Mouse (Mus musculus) intestine, embryonic 15.5 days (tissue): Measurements from ENCODE around the gene Ccng1. TPM values are rescaled to one million over a fixed set of nuclear protein-coding genes. Genes with fewer than 3 reads are reported as not detected.
"Not testable (repeated sequence)": the region's sequence is repeated elsewhere in the genome, so short reads cannot be mapped to it uniquely, and the experiment has no call there.

Experiments used
- ATAC-seq: fragments of 200-750 bp; cut with Nextera tagmentation; 2 replicates; pipeline ENCODE4 v1.8.0; 2017; ENCODE audit warnings: moderate TSS enrichment, moderate library complexity
- H3K27ac ChIP-seq: fragments of 300-500 bp; sonication (generic); 2 replicates; pipeline ENCODE4 v1.5.1; 2015; ENCODE audit warnings: mild to moderate bottlenecking, inconsistent platforms
- H3K27me3 ChIP-seq: fragments of 300-500 bp; sonication (generic); replicated peaks from 2 replicates; pipeline ENCODE4 v1.6.1; 2015; ENCODE audit warnings: inconsistent platforms
- H3K36me3 ChIP-seq: fragments of 300-500 bp; sonication (generic); 2 replicates; pipeline ENCODE4 v1.6.1; 2015; ENCODE audit warnings: inconsistent platforms
- H3K4me1 ChIP-seq: fragments of 300-500 bp; sonication (generic); replicated peaks from 2 replicates; pipeline ENCODE4 v1.6.1; 2015; ENCODE audit warnings: inconsistent platforms
- H3K4me2 ChIP-seq: fragments of 300-500 bp; sonication (generic); replicated peaks from 2 replicates; pipeline ENCODE4 v1.6.1; 2015; ENCODE audit warnings: mild to moderate bottlenecking, inconsistent platforms
- H3K4me3 ChIP-seq: fragments of 300-500 bp; sonication (generic); replicated peaks from 2 replicates; pipeline ENCODE4 v1.5.1; 2015; ENCODE audit warnings: inconsistent platforms
- H3K9ac ChIP-seq: fragments of 300-500 bp; sonication (generic); 2 replicates; pipeline ENCODE4 v1.6.1; 2015; ENCODE audit warnings: inconsistent platforms
- H3K9me3 ChIP-seq: fragments of 300-500 bp; sonication (generic); 2 replicates; pipeline ENCODE4 v1.6.1; 2016; ENCODE audit warnings: inconsistent platforms
- WGBS: fragments of 180-500 bp; shearing (Covaris S2); methylation state at CpG from one replicate; pipeline ENCODE4 v1.1.7; 2015; 5-methylcytosine and 5-hydroxymethylcytosine counted together
- polyA plus RNA-seq: library from polyadenylated mRNA; unstranded; fragments of >200 nt; fragmentation: Nextera tagmentation; extraction: Ambion mirVana; gene quantifications from 2 replicates; pipeline ENCODE4 v1.2.1, GENCODE M21; 2015

The Ccng1 gene
- polyA plus RNA-seq, 1 experiment from 2014 or later: 49.7 TPM

GRCm38 (mm10) chr11:40713858-40714257 is 41.3 kb downstream of the Ccng1 start:
- Histone ChIP-seq H3K9ac (no peak overlapping the region), H3K36me3 (peaks cover 32% of the 10 kb centered on the region), H3K27ac (no peak overlapping the region), H3K4me3 (no peak overlapping the region), H3K27me3 (no peaks in the 10 kb centered on the region), H3K4me1 (no peaks in the 10 kb centered on the region), H3K4me2 (no peak overlapping the region), H3K9me3 (no peaks in the 10 kb centered on the region)
- ATAC-seq: no peak
- WGBS: 64% methylated on average over 8 of the region's 8 CpGs

GRCm38 (mm10) chr11:40709899-40710298 is 45.2 kb downstream of the Ccng1 start:
- H3K9ac ChIP-seq, ATAC-seq, H3K27ac ChIP-seq, H3K4me2 ChIP-seq, H3K9me3 ChIP-seq, H3K4me3 ChIP-seq, H3K27me3 ChIP-seq, H3K4me1 ChIP-seq: not testable (repeated sequence)
- 85% methylated on average over 6 of the region's 6 CpGs for WGBS
- H3K36me3 ChIP-seq: peaks cover 23% of the 10 kb centered on the region

Other genes starting within 250 kb of the Ccng1 start
- gene Mat2b, start 60.1 kb downstream of the Ccng1 start, polyA plus RNA-seq: 85.0 and 91.2 TPM in 2 replicates
- gene Hmmr, start 21.9 kb downstream of the Ccng1 start, polyA plus RNA-seq: 39.3 and 45.8 TPM in 2 replicates
- 140 and 163 TPM in 2 replicates for gene Nudcd2, start 21.6 kb downstream of the Ccng1 start, polyA plus RNA-seq